Mouse (Mus musculus): Measurements from ENCODE around the gene Trappc3. TPM values are rescaled to one million over a fixed set of nuclear protein-coding genes. Genes with fewer than 3 reads are reported as not detected.
"Not testable (repeated sequence)": the region's sequence is repeated elsewhere in the genome, so short reads cannot be mapped to it uniquely, and the experiment has no call there.

Gene Trappc3
- 10 to 100 TPM; 89.7 to 99.2 TPM for total RNA-seq (2021)

GRCm38 (mm10) chr4:126262119-126262807 is at the start of gene Trappc3:
Trappc3 (plus strand) TSS chr4:126262325.
- DNase-seq (ENCODE audit: extremely low spot score in 1 of 2, low spot score in 2 of 2): peak; percentile 99 to 100
- intact Hi-C loops (cut with DNase I): loop anchor here (5.0 to 10.0 kb wide), 2 partner anchors 80 to 177 kb away; no protein-coding TSS in a partner anchor

GRCm38 (mm10) chr4:126217771-126218170 is 44.4 kb upstream of the Trappc3 start:
- no peak for DNase-seq (ENCODE audit: extremely low spot score in 1 of 2, low spot score in 2 of 2)
- intact Hi-C loops (cut with DNase I): no loop called here

- intact Hi-C loops (cut with DNase I); DNase-seq (ENCODE audit: extremely low spot score in 1 of 2, low spot score in 2 of 2): not testable (repeated sequence)
Observed at GRCm38 (mm10) chr4:126219540-126219939, 42.6 kb upstream of the Trappc3 start.

- no peak for DNase-seq (ENCODE audit: extremely low spot score in 1 of 2, low spot score in 2 of 2)
- intact Hi-C loops (cut with DNase I): no loop called here
Observed at GRCm38 (mm10) chr4:126220045-126220444, 42.1 kb upstream of the Trappc3 start.

- intact Hi-C loops (cut with DNase I): no loop called here
Observed at GRCm38 (mm10) chr4:126222631-126223030, 39.5 kb upstream of the Trappc3 start.

GRCm38 (mm10) chr4:126226640-126227039 is 35.5 kb upstream of the Trappc3 start:
- intact Hi-C loops (cut with DNase I): loop anchor here (2.0 to 5.0 kb wide), 2 partner anchors 34 to 91 kb away; no protein-coding TSS in a partner anchor
- DNase-seq (ENCODE audit: extremely low spot score in 1 of 2, low spot score in 2 of 2): no peak

More at GRCm38 (mm10) chr4:126222631-126223030, 39.5 kb upstream of the Trappc3 start:
- DNase-seq (ENCODE audit: extremely low spot score in 1 of 2, low spot score in 2 of 2): no peak

GRCm38 (mm10) chr4:126227077-126227761 is 34.9 kb upstream of the Trappc3 start:
- peak; percentile 87 to 91 for DNase-seq (ENCODE audit: extremely low spot score in 1 of 2, low spot score in 2 of 2)
- intact Hi-C loops (cut with DNase I): loop anchor here (2.0 to 5.0 kb wide), 2 partner anchors 34 to 90 kb away; no protein-coding TSS in a partner anchor

- intact Hi-C loops (cut with DNase I): loop anchor here (5.0 kb wide), 1 partner anchor 89 kb away; no protein-coding TSS in a partner anchor
- DNase-seq (ENCODE audit: extremely low spot score in 1 of 2, low spot score in 2 of 2): no peak
Observed at GRCm38 (mm10) chr4:126228144-126228543, 34.0 kb upstream of the Trappc3 start.

GRCm38 (mm10) chr4:126229900-126230299 is 32.2 kb upstream of the Trappc3 start:
- DNase-seq (ENCODE audit: extremely low spot score in 1 of 2, low spot score in 2 of 2): peak in 1 of 2 experiments; percentile 24
- intact Hi-C loops (cut with DNase I): loop anchor here (5.0 kb wide), 1 partner anchor 87 kb away; no protein-coding TSS in a partner anchor

GRCm38 (mm10) chr4:126233676-126234308 is 28.3 kb upstream of the Trappc3 start:
- peak in 1 of 2 experiments; percentile 33 for DNase-seq (ENCODE audit: extremely low spot score in 1 of 2, low spot score in 2 of 2)
- intact Hi-C loops (cut with DNase I): no loop called here

- intact Hi-C loops (cut with DNase I): no loop called here
- DNase-seq (ENCODE audit: extremely low spot score in 1 of 2, low spot score in 2 of 2): no peak
Observed at GRCm38 (mm10) chr4:126234496-126235175, 27.5 kb upstream of the Trappc3 start.

- intact Hi-C loops (cut with DNase I): no loop called here
- no peak for DNase-seq (ENCODE audit: extremely low spot score in 1 of 2, low spot score in 2 of 2)
Observed at GRCm38 (mm10) chr4:126235191-126235590, 26.9 kb upstream of the Trappc3 start.

- no peak for DNase-seq (ENCODE audit: extremely low spot score in 1 of 2, low spot score in 2 of 2)
Observed at GRCm38 (mm10) chr4:126236467-126237280, 25.5 kb upstream of the Trappc3 start.

GRCm38 (mm10) chr4:126237721-126238242 is 24.3 kb upstream of the Trappc3 start:
- no peak for DNase-seq (ENCODE audit: extremely low spot score in 1 of 2, low spot score in 2 of 2)
- intact Hi-C loops (cut with DNase I): no loop called here

More at GRCm38 (mm10) chr4:126236467-126237280, 25.5 kb upstream of the Trappc3 start:
- intact Hi-C loops (cut with DNase I): no loop called here

- intact Hi-C loops (cut with DNase I): no loop called here
- no peak for DNase-seq (ENCODE audit: extremely low spot score in 1 of 2, low spot score in 2 of 2)
Observed at GRCm38 (mm10) chr4:126239862-126240475, 22.2 kb upstream of the Trappc3 start.

GRCm38 (mm10) chr4:126241956-126242355 is 20.2 kb upstream of the Trappc3 start:
- intact Hi-C loops (cut with DNase I): no loop called here
- no peak for DNase-seq (ENCODE audit: extremely low spot score in 1 of 2, low spot score in 2 of 2)

GRCm38 (mm10) chr4:126242510-126242909 is 19.6 kb upstream of the Trappc3 start:
- DNase-seq (ENCODE audit: extremely low spot score in 1 of 2, low spot score in 2 of 2): no peak
- intact Hi-C loops (cut with DNase I): no loop called here

All from left cerebral cortex, postnatal 10 days (tissue).